Mouse (Mus musculus) embryonic facial prominence, embryonic 12.5 days (tissue): ENCODE measurements at regions not wholly inside any gene's neighbourhood (a gene's known extent, or its start where the extent isn't known, plus 50 kb on each side); places are given as distances from the start of the nearest gene placed in this dataset.
A peak's percentile ranks its signal among the peaks of the same experiment; 100 is the strongest.
"Not testable (repeated sequence)": the region's sequence is repeated elsewhere in the genome, so short reads cannot be mapped to it uniquely, and the experiment has no call there.

Experiments used
- ATAC-seq: fragments of 200-750 bp; cut with Nextera tagmentation; 2 replicates; pipeline ENCODE4 v1.8.0; 2017; ENCODE audit not compliant: insufficient number of reproducible peaks, insufficient read depth, low FRiP score, low TSS enrichment
- H3K27ac ChIP-seq: fragments of 300-500 bp; sonication (generic); 2 replicates; pipeline ENCODE4 v1.5.1; 2016; ENCODE audit warnings: mild to moderate bottlenecking
- H3K27me3 ChIP-seq: fragments of 300-500 bp; sonication (generic); 2 replicates; pipeline ENCODE4 v1.6.1; 2016; ENCODE audit warnings: mild to moderate bottlenecking, moderate library complexity
- H3K36me3 ChIP-seq: fragments of 300-500 bp; sonication (generic); 2 replicates; pipeline ENCODE4 v1.6.1; 2016; ENCODE audit warnings: mild to moderate bottlenecking
- H3K4me1 ChIP-seq: fragments of 300-500 bp; sonication (generic); 2 replicates; pipeline ENCODE4 v1.6.1; 2016
- H3K4me2 ChIP-seq: fragments of 300-500 bp; sonication (generic); replicated peaks from 2 replicates; pipeline ENCODE4 v1.6.1; 2016; ENCODE audit warnings: mild to moderate bottlenecking, moderate library complexity
- H3K4me3 ChIP-seq: fragments of 300-500 bp; sonication (generic); 2 replicates; pipeline ENCODE4 v1.5.1; 2016; ENCODE audit warnings: mild to moderate bottlenecking
- H3K9ac ChIP-seq: fragments of 300-500 bp; sonication (generic); 2 replicates; pipeline ENCODE4 v1.6.1; 2016; ENCODE audit warnings: mild to moderate bottlenecking, moderate library complexity
- H3K9me3 ChIP-seq: fragments of 300-500 bp; sonication (generic); 2 replicates; pipeline ENCODE4 v1.6.1; 2016; ENCODE audit warnings: mild to moderate bottlenecking, moderate library complexity
- WGBS: fragments of 180-500 bp; shearing (Covaris S2); methylation state at CpG from one replicate; pipeline ENCODE4 v1.1.7; 2016; 5-methylcytosine and 5-hydroxymethylcytosine counted together

DNA sequence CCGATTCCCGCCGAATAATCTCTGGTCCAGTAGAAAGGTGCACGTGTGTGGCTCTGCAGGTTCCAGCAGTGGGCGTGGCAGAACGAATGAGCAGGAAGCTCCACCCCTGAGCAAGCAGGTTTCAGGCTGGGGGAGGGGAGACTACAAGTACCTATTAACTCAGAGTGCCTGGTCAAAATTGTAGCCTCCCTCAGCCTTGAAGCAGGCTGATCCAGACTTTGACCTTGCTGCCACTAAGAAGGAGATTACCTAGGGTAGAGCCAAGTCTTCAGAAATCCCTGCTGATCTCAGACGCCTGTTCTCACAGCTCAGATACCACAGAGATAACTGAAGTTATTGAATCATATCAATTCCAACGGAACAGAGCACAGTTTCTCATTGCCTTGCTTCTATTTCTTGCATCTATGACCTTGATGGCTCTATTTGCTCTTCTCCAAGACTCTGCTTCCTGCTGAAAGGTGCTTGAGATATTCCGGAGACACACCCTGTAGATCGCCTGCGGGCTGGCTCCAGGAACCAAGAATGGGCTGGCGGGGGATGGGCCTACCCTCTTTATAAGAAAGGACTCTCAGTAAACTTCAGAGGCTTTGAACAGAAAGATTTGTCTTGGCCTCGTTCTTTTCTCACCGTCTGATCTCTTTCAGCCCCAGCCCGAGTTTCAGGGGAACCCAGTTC lies 165.1 kb upstream of the Sdr16c6 start:
- not testable (repeated sequence) for H3K36me3 ChIP-seq, H3K4me2 ChIP-seq, H3K9ac ChIP-seq, H3K4me3 ChIP-seq, ATAC-seq, H3K27me3 ChIP-seq, H3K27ac ChIP-seq, H3K9me3 ChIP-seq, H3K4me1 ChIP-seq
- WGBS = 87% methylated on average over 15 of the region's 15 CpGs

DNA sequence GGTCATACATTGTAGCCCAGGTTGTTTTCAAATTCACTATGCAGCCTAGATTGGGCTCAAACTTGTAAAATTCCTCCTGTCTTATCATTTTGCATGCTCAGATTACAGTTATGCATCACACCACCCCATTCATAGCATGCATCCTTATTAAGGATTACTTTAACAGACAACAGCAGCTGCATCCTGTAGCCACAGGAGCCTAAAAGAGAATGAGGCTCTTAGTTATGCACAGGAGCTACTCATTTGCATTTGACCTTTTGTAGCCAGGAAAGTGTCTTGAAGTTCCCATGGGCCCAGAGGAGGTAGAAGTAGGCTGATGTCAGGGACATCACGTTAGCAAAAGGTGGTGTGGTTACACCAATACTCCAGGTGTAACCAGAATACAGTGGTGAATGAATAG lies 148.9 kb upstream of the Sdr16c6 start:
- no peak overlapping the region for H3K4me2 ChIP-seq
- H3K9me3 ChIP-seq = no peaks in the 10 kb centered on the region
- 23% methylated on average over 1 of the region's 1 CpGs for WGBS
- ATAC-seq = no peak
- H3K36me3 ChIP-seq = no peaks in the 10 kb centered on the region
- H3K27ac ChIP-seq = no peak overlapping the region
- no peak overlapping the region for H3K9ac ChIP-seq
- no peaks in the 10 kb centered on the region for H3K4me1 ChIP-seq
- H3K4me3 ChIP-seq = no peak overlapping the region
- no peaks in the 10 kb centered on the region for H3K27me3 ChIP-seq

DNA sequence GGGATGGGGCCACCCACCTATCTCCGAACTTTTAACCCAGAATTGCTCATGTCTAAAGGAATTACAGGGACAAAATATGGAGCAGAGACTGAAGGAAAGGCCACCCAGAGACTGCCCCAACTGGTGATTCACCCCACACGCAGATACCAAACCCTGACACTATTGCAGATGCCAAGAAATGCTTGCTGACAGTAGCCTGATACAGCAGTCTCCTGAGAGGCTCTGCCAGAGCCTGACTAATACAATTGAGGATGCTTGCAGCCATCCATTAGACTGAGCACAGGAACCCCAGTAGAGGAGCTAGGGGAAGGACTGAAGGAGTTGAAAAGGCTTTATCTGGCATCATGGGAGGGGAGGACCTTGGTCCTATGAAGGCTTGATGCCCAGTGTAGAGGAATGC lies 142.4 kb upstream of the Sdr16c6 start:
- 72% methylated on average over 2 of the region's 2 CpGs for WGBS

DNA sequence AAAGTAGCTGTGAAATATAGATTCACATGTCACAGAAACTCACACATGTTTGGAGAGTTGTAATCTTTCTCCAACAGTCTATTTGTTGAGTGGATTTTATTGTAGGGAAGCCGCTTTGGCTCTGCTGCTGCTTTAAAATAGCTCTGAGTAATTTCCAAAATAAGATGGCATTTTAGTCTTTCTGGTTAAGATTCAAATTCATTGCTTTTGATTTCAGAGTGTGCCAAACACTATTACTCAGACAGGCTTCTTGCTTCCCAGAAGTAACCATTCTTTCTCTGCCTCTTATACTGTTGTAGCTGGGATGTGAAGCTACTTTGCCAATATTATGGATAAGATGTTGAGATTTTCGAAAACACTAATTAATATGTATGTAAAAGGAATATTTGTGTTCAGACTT lies 134.6 kb upstream of the Sdr16c6 start:
- H3K9me3 ChIP-seq = no peaks in the 10 kb centered on the region
- no peak overlapping the region for H3K27ac ChIP-seq
- no peak for ATAC-seq
- no peaks in the 10 kb centered on the region for H3K27me3 ChIP-seq
- H3K4me3 ChIP-seq = no peak overlapping the region
- no peak overlapping the region for H3K9ac ChIP-seq
- H3K36me3 ChIP-seq = no peaks in the 10 kb centered on the region
- H3K4me1 ChIP-seq = no peaks in the 10 kb centered on the region
- H3K4me2 ChIP-seq = no peak overlapping the region
- WGBS = 89% methylated on average over 2 of the region's 2 CpGs

More for the DNA sequence above, 142.4 kb upstream of the Sdr16c6 start:
- no peaks in the 10 kb centered on the region for H3K9me3 ChIP-seq
- no peak overlapping the region for H3K9ac ChIP-seq
- H3K4me2 ChIP-seq = no peak overlapping the region
- no peak overlapping the region for H3K27ac ChIP-seq
- no peaks in the 10 kb centered on the region for H3K4me1 ChIP-seq
- H3K4me3 ChIP-seq = no peak overlapping the region
- no peaks in the 10 kb centered on the region for H3K36me3 ChIP-seq
- ATAC-seq = no peak
- H3K27me3 ChIP-seq = no peaks in the 10 kb centered on the region

DNA sequence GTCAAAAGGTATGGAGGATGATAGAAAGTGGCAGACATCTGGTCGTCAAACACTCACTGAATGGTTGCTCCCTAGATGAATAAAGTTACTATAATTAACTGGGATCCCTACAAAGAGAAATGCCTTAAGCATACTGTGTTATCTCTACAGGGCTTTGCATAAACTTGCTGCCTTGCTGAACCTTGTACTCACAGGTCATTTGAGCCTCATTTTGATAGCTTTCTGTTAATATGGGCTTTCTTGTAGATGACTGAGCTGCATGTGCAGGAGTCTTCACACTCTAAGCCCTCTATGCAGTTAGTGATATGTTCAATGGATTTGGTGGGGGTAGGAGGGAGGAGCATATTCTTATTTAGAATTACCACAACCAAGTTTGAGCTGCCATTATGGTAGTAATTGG lies 127.8 kb upstream of the Sdr16c6 start:
- WGBS = 57% methylated on average over 1 of the region's 1 CpGs
- Histone ChIP-seq H3K9ac (no peak overlapping the region), H3K4me1 (no peaks in the 10 kb centered on the region), H3K9me3 (no peaks in the 10 kb centered on the region), H3K4me3 (no peak overlapping the region), H3K27me3 (no peaks in the 10 kb centered on the region), H3K4me2 (no peak overlapping the region), H3K27ac (no peak overlapping the region), H3K36me3 (no peaks in the 10 kb centered on the region)
- no peak for ATAC-seq

DNA sequence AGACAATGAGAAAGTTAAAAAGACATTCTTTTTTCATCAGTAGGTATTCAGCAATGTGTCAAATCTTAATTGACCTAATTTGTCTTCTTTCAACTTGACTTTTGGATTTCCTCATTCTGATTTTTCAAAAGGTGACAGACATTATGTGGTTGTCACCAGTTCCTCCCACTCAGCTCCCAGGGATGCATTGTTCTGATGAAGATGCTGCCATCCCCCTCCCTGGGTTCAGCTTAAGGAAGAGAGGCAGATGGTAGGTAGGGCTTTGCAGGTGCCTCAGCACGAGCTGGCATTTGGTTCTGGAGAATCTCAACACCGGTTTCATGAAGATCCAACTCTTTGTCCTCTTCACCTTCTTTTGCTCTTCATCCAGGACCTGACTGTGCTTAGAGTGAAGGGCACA lies 122.0 kb upstream of the Sdr16c6 start:
- WGBS = 64% methylated on average over 2 of the region's 2 CpGs
- Histone ChIP-seq H3K9ac (no peak overlapping the region), H3K9me3 (no peaks in the 10 kb centered on the region), H3K4me1 (peaks cover 15% of the 10 kb centered on the region), H3K27me3 (no peaks in the 10 kb centered on the region), H3K4me3 (no peak overlapping the region), H3K4me2 (no peak overlapping the region), H3K36me3 (no peaks in the 10 kb centered on the region), H3K27ac (no peak overlapping the region)
- no peak for ATAC-seq

DNA sequence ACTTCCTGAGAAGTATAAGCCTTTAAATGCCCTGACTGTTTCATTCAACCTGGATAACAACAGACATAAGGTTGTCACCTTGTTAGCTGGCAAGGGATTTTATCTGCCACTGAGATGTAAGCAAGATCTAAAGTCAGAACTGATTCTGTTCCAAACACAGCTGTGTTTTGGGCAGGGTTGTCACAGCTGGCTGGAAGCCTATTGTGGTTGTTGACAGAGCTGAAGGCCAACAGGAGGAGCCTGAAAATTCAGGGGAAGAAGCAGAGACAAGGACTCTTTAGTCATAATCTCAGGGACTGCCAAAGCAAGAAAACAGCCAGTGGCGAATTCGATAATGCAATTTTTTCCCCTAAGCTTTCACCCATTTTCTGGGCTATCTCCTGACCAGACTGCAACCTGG lies 118.5 kb upstream of the Sdr16c6 start:
- H3K27me3 ChIP-seq = no peaks in the 10 kb centered on the region
- H3K4me2 ChIP-seq = no peak overlapping the region
- ATAC-seq = no peak
- no peak overlapping the region for H3K4me3 ChIP-seq
- H3K9me3 ChIP-seq = no peaks in the 10 kb centered on the region
- H3K27ac ChIP-seq = peak overlapping the region; percentile 46; the same call in 1 of the 2 replicates
- H3K4me1 ChIP-seq = peaks cover 21% of the 10 kb centered on the region
- WGBS = 81% methylated on average over 2 of the region's 2 CpGs
- H3K9ac ChIP-seq = no peak overlapping the region
- H3K36me3 ChIP-seq = no peaks in the 10 kb centered on the region

DNA sequence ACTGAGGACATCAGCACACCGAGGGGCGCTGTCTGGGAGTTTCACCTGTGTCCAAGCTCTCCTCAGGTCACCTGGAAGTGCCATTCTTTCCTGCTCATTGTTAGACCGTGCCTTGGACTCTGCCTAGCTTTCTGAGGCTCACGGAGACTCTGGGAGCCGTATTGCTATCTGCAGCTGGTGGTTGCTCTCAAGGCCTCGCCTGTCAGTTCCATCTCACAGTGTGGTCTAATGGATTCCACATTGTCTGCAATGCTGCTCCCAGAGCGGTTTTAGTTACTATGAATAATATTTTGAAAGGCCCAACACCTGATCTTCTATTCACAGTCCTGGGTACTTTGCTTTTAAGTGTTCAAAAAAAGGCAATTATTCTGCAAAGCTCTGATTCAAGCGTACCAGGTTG lies 117.9 kb upstream of the Sdr16c6 start:
- ATAC-seq = no peak
- Histone ChIP-seq H3K9me3 (no peaks in the 10 kb centered on the region), H3K27ac (peak overlapping the region; percentile 46; the same call in 1 of the 2 replicates), H3K36me3 (no peaks in the 10 kb centered on the region), H3K9ac (no peak overlapping the region), H3K4me3 (no peak overlapping the region), H3K4me2 (0 out of 2 replicates have a peak overlapping the region, but pooled peaks have one; percentile 4), H3K4me1 (peaks cover 21% of the 10 kb centered on the region), H3K27me3 (no peaks in the 10 kb centered on the region)
- WGBS = 29% methylated on average over 8 of the region's 8 CpGs
